Mouse (Mus musculus) liver, adult (tissue): ENCODE measurements around the gene Entr1.

ENCODE experiments used
- GATA4 ChIP-seq: IDR thresholded peaks from 2 replicates; pipeline ENCODE4 v1.6.1; 2014; ENCODE audit warnings: mild to moderate bottlenecking, low read length; ENCODE audit not compliant: insufficient replicate concordance

Entr1 gene

GRCm38 (mm10) chr2:26402265-26402664, 13.1 kb upstream of the Entr1 start:
- no peak for TF ChIP-seq GATA4

GRCm38 (mm10) chr2:26401023-26401422, 11.9 kb upstream of the Entr1 start:
- no peak for TF ChIP-seq GATA4

GRCm38 (mm10) chr2:26400296-26400695, 11.2 kb upstream of the Entr1 start:
- TF ChIP-seq GATA4 = no peak

- TF ChIP-seq GATA4 = no peak
These were observed 10.5 kb upstream of the Entr1 start for GRCm38 (mm10) chr2:26399647-26400046.

- TF ChIP-seq GATA4 = no peak
These were observed 9.9 kb upstream of the Entr1 start for GRCm38 (mm10) chr2:26398978-26399377.

- TF ChIP-seq GATA4 = no peak
These were observed 2.5 kb upstream of the Entr1 start for GRCm38 (mm10) chr2:26391617-26392016.

- TF ChIP-seq GATA4 = no peak
These were observed 1.8 kb upstream of the Entr1 start for GRCm38 (mm10) chr2:26390954-26391353.

GRCm38 (mm10) chr2:26388682-26389153, 398 bp downstream of the Entr1 start:
- TF ChIP-seq GATA4 = no peak

- TF ChIP-seq GATA4 = no peak
These were observed 1.4 kb downstream of the Entr1 start for GRCm38 (mm10) chr2:26387713-26388112.

- TF ChIP-seq GATA4 = no peak
These were observed 8.9 kb downstream of the Entr1 start, which contains the start of gene Snapc4 for GRCm38 (mm10) chr2:26380131-26380771. Snapc4 (minus strand) TSS chr2:26380653.

- TF ChIP-seq GATA4 = no peak
These were observed 16.7 kb downstream of the Entr1 start for GRCm38 (mm10) chr2:26372396-26372795.

GRCm38 (mm10) chr2:26368572-26368971, 20.5 kb downstream of the Entr1 start:
- no peak for TF ChIP-seq GATA4

- no peak for TF ChIP-seq GATA4
These were observed 21.2 kb downstream of the Entr1 start for GRCm38 (mm10) chr2:26367911-26368310.

GRCm38 (mm10) chr2:26364738-26365465, 24.2 kb downstream of the Entr1 start:
- TF ChIP-seq GATA4 = no peak

GRCm38 (mm10) chr2:26363481-26363880, 25.6 kb downstream of the Entr1 start:
- no peak for TF ChIP-seq GATA4

GRCm38 (mm10) chr2:26362991-26363390, 26.1 kb downstream of the Entr1 start:
- no peak for TF ChIP-seq GATA4
